Mouse (Mus musculus) midbrain, embryonic 16.5 days (tissue): ENCODE measurements around the gene Marcksl1. TPM values are rescaled to one million over a fixed set of nuclear protein-coding genes. Genes with fewer than 3 reads are reported as not detected.
"Not testable (repeated sequence)": the region's sequence is repeated elsewhere in the genome, so short reads cannot be mapped to it uniquely, and the experiment has no call there.

ENCODE experiments used
- ATAC-seq: fragments of 200-750 bp; cut with Nextera tagmentation; 2 replicates; pipeline ENCODE4 v1.8.0; 2017; ENCODE audit warnings: moderate TSS enrichment
- H3K27ac ChIP-seq: fragments of 300-500 bp; sonication (generic); 2 replicates; pipeline ENCODE4 v1.5.1; 2014; ENCODE audit warnings: mild to moderate bottlenecking, low read length, mixed read lengths
- H3K27me3 ChIP-seq: fragments of 300-500 bp; sonication (generic); 2 replicates; pipeline ENCODE4 v1.6.1; 2014; ENCODE audit warnings: low read depth, low read length, mixed read lengths; ENCODE audit not compliant: control insufficient read depth, insufficient read depth
- H3K36me3 ChIP-seq: fragments of 300-500 bp; sonication (generic); 2 replicates; pipeline ENCODE4 v1.6.1; 2014; ENCODE audit warnings: mild to moderate bottlenecking, low read length, moderate library complexity, mixed read lengths; ENCODE audit not compliant: control insufficient read depth, insufficient read depth
- H3K4me1 ChIP-seq: fragments of 300-500 bp; sonication (generic); 2 replicates; pipeline ENCODE4 v1.6.1; 2014; ENCODE audit warnings: mild to moderate bottlenecking, low read length, mixed read lengths; ENCODE audit not compliant: control insufficient read depth, insufficient read depth
- H3K4me2 ChIP-seq: fragments of 300-500 bp; sonication (generic); 2 replicates; pipeline ENCODE4 v1.6.1; 2014; ENCODE audit warnings: mild to moderate bottlenecking, low read length, mixed read lengths
- H3K4me3 ChIP-seq: fragments of 300-500 bp; sonication (generic); 2 replicates; pipeline ENCODE4 v1.5.1; 2014; ENCODE audit warnings: low read depth, mild to moderate bottlenecking, low read length, moderate library complexity, mixed read lengths
- H3K9ac ChIP-seq: fragments of 300-500 bp; sonication (generic); 2 replicates; pipeline ENCODE4 v1.6.1; 2014; ENCODE audit warnings: low read depth, low read length, mixed read lengths
- H3K9me3 ChIP-seq: fragments of 300-500 bp; sonication (generic); replicated peaks from 2 replicates; pipeline ENCODE4 v1.6.1; 2014; ENCODE audit warnings: mild to moderate bottlenecking, low read length, mixed read lengths; ENCODE audit not compliant: control insufficient read depth, poor library complexity, severe bottlenecking
- WGBS: fragments of 180-500 bp; shearing (Covaris S2); extraction: QIAGEN DNeasy Blood & Tissue Kit; methylation state at CpG from one replicate; pipeline ENCODE4 v1.1.7; 2014; 5-methylcytosine and 5-hydroxymethylcytosine counted together
- polyA plus RNA-seq: library from polyadenylated mRNA; unstranded; fragments of >200 nt; fragmentation: Nextera tagmentation; extraction: Ambion mirVana; gene quantifications from 2 replicates; pipeline ENCODE4 v1.2.1, GENCODE M21; 2015

Marcksl1 gene
- polyA plus RNA-seq, 1 experiment from 2014 or later: 1,543 TPM

- H3K9me3 ChIP-seq: no peaks in the 10 kb centered on the region
- no peaks in the 10 kb centered on the region for H3K27me3 ChIP-seq
- H3K4me2 ChIP-seq: no peak overlapping the region
- no peak for ATAC-seq
- WGBS: 92% methylated on average over 8 of the region's 8 CpGs
- no peak overlapping the region for H3K9ac ChIP-seq
- H3K4me1 ChIP-seq: peaks cover 10% of the 10 kb centered on the region
- peaks cover 34% of the 10 kb centered on the region for H3K36me3 ChIP-seq
- H3K27ac ChIP-seq: no peak overlapping the region
- H3K4me3 ChIP-seq: no peak overlapping the region
Measured at GRCm38 (mm10) chr4:129518519-129518918, 5.1 kb downstream of the Marcksl1 start.

DNA sequence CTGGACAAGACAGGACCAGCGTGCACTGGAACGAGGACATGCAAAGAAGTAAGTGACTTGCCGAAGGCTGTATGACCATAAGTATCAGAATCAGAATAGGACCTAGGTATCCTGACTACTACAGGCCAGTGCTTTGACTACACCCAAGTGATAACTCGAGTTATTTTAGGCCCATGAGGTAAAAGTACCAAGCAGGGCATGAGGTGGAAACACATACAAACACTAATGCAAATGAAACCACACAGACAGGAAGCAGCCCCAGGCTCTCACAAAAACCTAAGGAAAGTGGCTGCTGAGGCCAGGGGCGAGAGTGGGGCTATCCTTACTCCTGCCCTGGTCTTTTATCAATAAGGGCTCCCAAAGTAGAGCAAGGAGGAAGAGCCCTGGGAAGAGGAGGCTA, 12.0 kb downstream of the Marcksl1 start:
- no peaks in the 10 kb centered on the region for H3K27me3 ChIP-seq
- H3K4me1 ChIP-seq: no peaks in the 10 kb centered on the region
- H3K4me3 ChIP-seq: no peak overlapping the region
- ATAC-seq: no peak
- WGBS: 93% methylated on average over 5 of the region's 5 CpGs
- H3K9ac ChIP-seq: no peak overlapping the region
- no peaks in the 10 kb centered on the region for H3K9me3 ChIP-seq
- H3K27ac ChIP-seq: no peak overlapping the region
- peaks cover 26% of the 10 kb centered on the region for H3K36me3 ChIP-seq
- no peak overlapping the region for H3K4me2 ChIP-seq

- no peak for ATAC-seq
- Histone ChIP-seq H3K27me3 (no peaks in the 10 kb centered on the region), H3K4me3 (no peak overlapping the region), H3K4me2 (no peak overlapping the region), H3K9ac (no peak overlapping the region), H3K36me3 (peaks cover 26% of the 10 kb centered on the region), H3K4me1 (no peaks in the 10 kb centered on the region), H3K27ac (no peak overlapping the region), H3K9me3 (no peaks in the 10 kb centered on the region)
- 83% methylated on average over 3 of the region's 3 CpGs for WGBS
Measured at GRCm38 (mm10) chr4:129525889-129526288, 12.5 kb downstream of the Marcksl1 start.

- peaks cover 20% of the 10 kb centered on the region for H3K36me3 ChIP-seq
- not testable (repeated sequence) for H3K4me2 ChIP-seq, H3K4me1 ChIP-seq, H3K9me3 ChIP-seq, H3K9ac ChIP-seq, ATAC-seq, H3K27ac ChIP-seq, H3K4me3 ChIP-seq, H3K27me3 ChIP-seq
- 95% methylated on average over 5 of the region's 6 CpGs for WGBS
Measured at GRCm38 (mm10) chr4:129528901-129529300, 15.5 kb downstream of the Marcksl1 start.

GRCm38 (mm10) chr4:129540012-129540411, 26.6 kb downstream of the Marcksl1 start:
- no peaks in the 10 kb centered on the region for H3K27me3 ChIP-seq
- no peak overlapping the region for H3K4me3 ChIP-seq
- no peak for ATAC-seq
- H3K27ac ChIP-seq: no peak overlapping the region
- H3K36me3 ChIP-seq: no peaks in the 10 kb centered on the region
- H3K9ac ChIP-seq: no peak overlapping the region
- H3K9me3 ChIP-seq: no peaks in the 10 kb centered on the region
- H3K4me2 ChIP-seq: no peak overlapping the region
- WGBS: 94% methylated on average over 6 of the region's 6 CpGs
- H3K4me1 ChIP-seq: peaks cover 7% of the 10 kb centered on the region; the same call in 1 of the 2 replicates

DNA sequence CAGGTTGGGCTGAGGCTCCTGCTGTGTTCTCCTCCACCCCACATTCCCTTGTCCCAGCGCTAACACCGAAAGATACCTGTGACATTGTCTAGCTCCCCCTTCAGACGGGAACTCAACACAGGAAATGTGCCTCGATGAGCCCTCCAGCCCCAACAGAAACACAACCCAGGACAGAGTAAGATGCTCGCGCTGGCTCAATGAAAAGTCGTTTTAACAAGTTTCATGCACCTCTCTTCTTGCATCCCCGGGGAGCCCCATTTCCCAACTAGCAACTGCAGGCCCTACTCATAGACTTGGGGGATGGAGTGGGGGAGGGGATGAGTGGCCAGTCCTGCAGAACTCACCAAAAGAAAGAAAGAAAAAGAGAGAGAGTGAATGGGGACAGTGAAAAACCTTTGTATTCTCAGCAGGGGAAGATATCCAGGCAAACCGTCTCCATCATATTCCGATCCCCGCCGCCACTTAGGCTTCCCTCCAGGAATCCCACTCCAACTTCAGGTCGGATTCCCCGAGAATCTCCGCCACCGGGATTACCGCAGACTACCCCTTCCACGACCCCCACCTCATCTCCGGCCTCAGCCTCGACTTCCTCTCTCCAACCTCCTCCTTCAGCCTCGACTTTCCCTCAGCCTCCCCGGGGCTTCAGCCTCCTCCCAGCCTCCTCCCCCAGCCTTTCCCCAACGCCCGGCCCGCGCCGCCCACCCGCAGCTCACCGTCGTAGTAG, 28.6 kb downstream of the Marcksl1 start:
- Histone ChIP-seq H3K36me3 (no peaks in the 10 kb centered on the region), H3K27ac (peak overlapping the region; percentile 68), H3K27me3 (no peaks in the 10 kb centered on the region), H3K9me3 (no peaks in the 10 kb centered on the region), H3K4me2 (peak overlapping the region; percentile 75), H3K9ac (peak overlapping the region; percentile 79), H3K4me1 (peaks cover 7% of the 10 kb centered on the region; the same call in 1 of the 2 replicates), H3K4me3 (peak overlapping the region; percentile 71)
- under 1% methylated on average over 30 of the region's 30 CpGs for WGBS
- ATAC-seq: no peak; the same call in 1 of the 2 replicates

DNA sequence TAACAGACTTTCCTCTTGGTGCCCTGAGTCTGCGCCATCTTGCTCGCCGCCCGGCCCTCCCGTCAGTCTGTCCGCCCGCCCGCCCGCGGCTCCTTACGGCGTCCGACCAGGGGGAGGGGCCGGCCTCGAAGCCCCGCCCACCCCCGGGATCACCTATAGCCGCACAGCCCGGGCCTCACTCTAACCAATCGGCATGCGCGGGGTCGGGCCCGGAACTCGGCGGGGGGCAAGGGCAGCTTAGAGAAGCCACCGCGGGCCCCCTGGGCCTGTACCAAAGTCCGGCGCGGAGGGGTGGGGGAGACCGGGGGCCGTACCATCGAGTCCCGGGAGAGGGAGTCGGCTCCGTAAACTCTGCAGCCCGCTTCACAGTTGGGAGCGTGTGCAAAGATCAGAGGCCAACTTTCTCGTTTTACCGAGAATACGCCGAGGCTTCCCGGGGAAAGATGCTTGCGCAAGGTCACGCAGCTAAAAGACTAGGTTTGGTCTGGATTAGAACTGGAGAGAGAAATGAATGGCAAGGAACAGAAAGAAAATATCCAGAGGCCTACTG, 29.3 kb downstream of the Marcksl1 start, which contains the start of gene Hdac1:
TSS of gene Hdac1 (minus strand) at position 122 of the 550 bp plus-strand sequence.
- Histone ChIP-seq H3K4me1 (peaks cover 7% of the 10 kb centered on the region; the same call in 1 of the 2 replicates), H3K27ac (peak within 1 kb of the TSS; percentile 68), H3K9me3 (no peaks in the 10 kb centered on the region), H3K9ac (peak within 1 kb of the TSS; percentile 79), H3K27me3 (no peaks in the 10 kb centered on the region), H3K4me2 (peak within 1 kb of the TSS; percentile 75), H3K4me3 (peak within 1 kb of the TSS; percentile 71), H3K36me3 (no peaks in the 10 kb centered on the region)
- peak; percentile 99 for ATAC-seq
- WGBS: under 1% methylated on average over 37 of the region's 46 CpGs

- Histone ChIP-seq H3K9ac (no peak overlapping the region), H3K36me3 (no peaks in the 10 kb centered on the region), H3K4me3 (no peak overlapping the region), H3K27ac (no peak overlapping the region), H3K9me3 (no peaks in the 10 kb centered on the region), H3K27me3 (no peaks in the 10 kb centered on the region), H3K4me2 (no peak overlapping the region), H3K4me1 (peaks cover 7% of the 10 kb centered on the region; the same call in 1 of the 2 replicates)
- WGBS: 83% methylated on average over 4 of the region's 4 CpGs
- no peak for ATAC-seq
Measured at GRCm38 (mm10) chr4:129544106-129544505, 30.7 kb downstream of the Marcksl1 start.

GRCm38 (mm10) chr4:129547631-129548030, 34.2 kb downstream of the Marcksl1 start:
- WGBS: 84% methylated on average over 4 of the region's 4 CpGs
- H3K4me3 ChIP-seq, H3K4me1 ChIP-seq, H3K9me3 ChIP-seq, H3K4me2 ChIP-seq, H3K36me3 ChIP-seq, H3K27me3 ChIP-seq, H3K9ac ChIP-seq, H3K27ac ChIP-seq, ATAC-seq: not testable (repeated sequence)
